Mouse (Mus musculus): ENCODE results near the gene Ube2ql1. TPM values are rescaled to one million over a fixed set of nuclear protein-coding genes. Genes with fewer than 3 reads are reported as not detected.

Ube2ql1 gene
- polyA plus RNA-seq, 1 experiment = 155 TPM

DNA sequence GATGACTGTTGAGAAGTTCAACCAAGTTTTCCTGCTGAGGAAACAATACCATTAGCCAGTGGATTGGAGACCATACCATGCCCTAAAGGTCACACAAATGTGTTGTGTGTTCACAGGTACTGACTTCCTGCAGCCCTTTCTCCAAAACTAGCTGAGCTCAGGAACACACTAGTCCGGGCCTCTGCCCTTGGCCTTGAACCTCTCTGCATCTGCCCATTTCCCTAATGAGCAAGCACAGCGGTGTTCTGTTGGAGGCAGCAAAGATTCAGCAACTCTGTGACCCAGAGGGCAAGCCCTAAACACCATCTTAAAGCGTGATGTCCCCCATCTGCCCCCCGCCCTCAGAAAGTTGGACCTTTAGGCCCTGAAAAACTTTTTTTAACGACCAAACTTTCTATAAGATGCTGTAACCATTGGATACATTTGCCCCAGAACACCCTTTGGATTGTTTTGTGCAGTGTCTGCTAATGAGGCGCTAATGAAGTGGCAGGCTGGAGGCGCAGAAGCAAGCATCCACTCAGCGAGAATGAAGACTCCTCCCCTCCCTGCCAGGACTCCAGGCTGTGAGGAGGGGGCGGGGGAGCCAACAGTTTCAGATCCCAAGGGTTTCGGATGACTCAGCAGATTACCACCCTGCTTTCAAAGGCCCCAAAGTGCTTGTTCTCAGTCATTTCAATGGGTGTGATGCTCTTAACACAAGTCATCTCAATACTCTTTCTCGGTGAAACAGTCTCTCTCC is 21.7 kb downstream of the Ube2ql1 start:
- peak in 1 of 2 experiments; percentile 50 for DNase-seq (ENCODE audit: extremely low spot score in 1 of 2, low spot score in 1 of 2)

- peak in 1 of 2 experiments; percentile 47 for DNase-seq (ENCODE audit: extremely low spot score in 1 of 2, low spot score in 1 of 2)
Measured at GRCm38 (mm10) chr13:69708236-69708635, 31.5 kb downstream of the Ube2ql1 start.

- no peak for DNase-seq (ENCODE audit: extremely low spot score in 1 of 2, low spot score in 1 of 2)
Measured at GRCm38 (mm10) chr13:69707496-69707895, 32.2 kb downstream of the Ube2ql1 start.

DNA sequence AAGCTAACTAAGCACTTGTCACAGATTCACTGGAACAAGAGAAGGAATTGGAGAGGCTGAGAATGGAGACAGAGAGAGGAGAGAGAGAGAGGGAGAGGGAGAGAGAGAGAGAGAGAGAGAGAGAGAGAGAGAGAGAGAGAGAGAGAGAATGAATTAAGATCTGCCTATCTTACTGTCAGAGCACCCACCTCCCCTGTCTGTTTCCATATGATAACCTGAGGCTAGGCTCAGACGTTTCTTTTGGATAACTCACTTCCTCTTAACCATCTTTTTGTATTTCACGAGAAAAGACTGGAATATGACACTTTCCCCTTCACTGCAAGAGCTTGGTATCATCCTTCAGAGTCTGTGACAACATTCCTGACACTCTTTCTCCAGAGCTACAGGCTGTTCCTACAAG is 32.8 kb downstream of the Ube2ql1 start:
- no peak for DNase-seq (ENCODE audit: extremely low spot score in 1 of 2, low spot score in 1 of 2)

GRCm38 (mm10) chr13:69703505-69703904 is 36.2 kb downstream of the Ube2ql1 start:
- no peak for DNase-seq (ENCODE audit: extremely low spot score in 1 of 2, low spot score in 1 of 2)

DNA sequence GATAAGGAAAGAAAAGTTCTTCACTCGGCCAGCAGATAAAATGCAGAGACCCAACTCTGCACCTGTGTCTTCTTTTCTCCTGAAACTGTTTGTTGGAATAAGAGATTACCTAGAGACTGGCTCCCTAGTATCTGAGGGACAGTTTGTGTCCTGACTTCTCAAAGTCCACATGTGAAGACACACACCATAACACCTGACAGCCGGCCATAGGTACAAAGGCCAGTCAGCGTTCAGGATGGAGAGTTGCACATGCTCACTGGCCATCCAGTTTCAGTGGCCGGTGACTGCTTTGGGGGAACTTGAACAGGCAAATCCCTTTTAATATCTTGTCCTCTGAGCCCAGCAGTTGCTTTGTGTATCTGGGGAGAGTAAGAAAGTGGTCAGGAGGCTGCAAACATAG is 38.3 kb downstream of the Ube2ql1 start:
- DNase-seq (ENCODE audit: extremely low spot score in 1 of 2, low spot score in 1 of 2) = no peak

DNA sequence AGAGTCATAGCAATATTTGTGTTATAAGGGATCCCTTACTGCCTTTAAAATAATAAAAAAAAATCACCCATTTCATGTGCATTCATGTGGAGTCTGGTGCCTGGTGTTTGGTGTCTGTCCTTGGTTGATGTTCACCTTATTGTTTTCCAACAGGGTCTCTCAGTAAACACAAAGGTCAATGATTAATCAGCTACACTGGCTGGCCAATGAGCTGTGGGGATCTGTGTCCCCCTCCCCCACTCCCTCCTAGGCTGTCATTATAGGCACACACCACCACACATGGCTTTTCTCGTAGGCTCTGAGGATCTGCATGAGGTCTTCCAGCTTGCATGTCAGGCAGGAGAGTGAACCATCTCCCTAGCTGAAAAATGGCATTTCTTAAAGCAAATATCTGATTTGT is 38.9 kb downstream of the Ube2ql1 start:
- no peak for DNase-seq (ENCODE audit: extremely low spot score in 1 of 2, low spot score in 1 of 2)

GRCm38 (mm10) chr13:69696333-69696991 is 43.2 kb downstream of the Ube2ql1 start:
- DNase-seq (ENCODE audit: extremely low spot score in 1 of 2, low spot score in 1 of 2) = peak; percentile 78 to 94

- peak; percentile 38 to 85 for DNase-seq (ENCODE audit: extremely low spot score in 1 of 2, low spot score in 1 of 2)
Measured at GRCm38 (mm10) chr13:69691074-69691473, 48.6 kb downstream of the Ube2ql1 start.

DNA sequence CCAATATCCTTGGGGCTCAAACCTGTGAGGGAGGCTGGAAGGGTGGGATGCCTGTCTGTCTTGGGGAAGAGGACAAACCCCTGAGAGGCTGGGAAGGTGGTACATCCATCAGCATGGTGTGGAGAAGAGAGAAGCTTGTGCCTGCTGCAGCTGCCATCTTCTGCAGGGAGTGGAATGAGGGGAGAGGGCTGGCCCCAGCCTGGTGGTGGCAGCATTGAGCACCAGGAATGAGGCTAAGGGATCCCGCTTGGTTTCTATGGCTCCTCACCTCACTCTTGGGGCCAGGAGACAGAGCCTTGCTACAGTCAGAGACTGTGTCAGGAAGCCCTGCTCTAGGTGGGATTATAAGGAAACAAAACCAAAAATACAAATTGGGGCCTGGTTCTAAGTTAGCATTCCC is 52.7 kb downstream of the Ube2ql1 start:
- DNase-seq (ENCODE audit: extremely low spot score in 1 of 2, low spot score in 1 of 2) = no peak

- no peak for DNase-seq (ENCODE audit: extremely low spot score in 1 of 2, low spot score in 1 of 2)
Measured at GRCm38 (mm10) chr13:69685406-69685818, 54.3 kb downstream of the Ube2ql1 start.

DNA sequence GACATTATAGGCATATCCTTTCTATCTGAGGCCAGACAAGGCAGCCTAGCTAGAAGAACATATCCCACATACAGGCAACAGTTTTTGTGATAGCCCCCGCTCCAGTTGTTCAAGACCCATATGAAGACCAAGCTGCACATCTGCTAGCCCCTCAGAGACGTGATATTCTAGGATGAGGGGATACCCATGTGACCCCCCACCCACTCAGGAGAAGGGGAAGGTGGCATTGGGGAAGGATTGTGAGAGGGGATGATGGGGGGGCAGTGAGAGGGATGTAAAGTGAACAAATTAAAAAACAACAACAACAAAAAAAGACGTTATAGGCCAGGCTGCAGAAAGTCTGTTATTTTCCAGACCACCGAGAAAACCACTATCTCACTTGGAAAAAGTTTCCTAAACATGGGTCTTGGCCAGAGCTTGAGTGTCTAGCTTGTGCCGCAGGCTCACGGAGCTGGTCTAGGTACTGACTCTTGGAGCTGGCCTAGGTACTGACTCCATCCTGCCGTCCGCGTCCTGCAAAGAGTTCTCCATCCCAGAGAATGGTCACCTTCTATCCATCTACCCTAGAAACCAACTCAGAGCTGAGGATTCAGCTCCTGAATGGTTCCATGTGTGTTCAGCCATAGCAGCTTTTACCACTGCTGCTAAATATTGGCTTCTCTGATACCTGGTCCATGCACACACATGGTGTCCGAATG is 65.6 kb downstream of the Ube2ql1 start:
- DNase-seq (ENCODE audit: extremely low spot score in 1 of 2, low spot score in 1 of 2) = no peak

DNA sequence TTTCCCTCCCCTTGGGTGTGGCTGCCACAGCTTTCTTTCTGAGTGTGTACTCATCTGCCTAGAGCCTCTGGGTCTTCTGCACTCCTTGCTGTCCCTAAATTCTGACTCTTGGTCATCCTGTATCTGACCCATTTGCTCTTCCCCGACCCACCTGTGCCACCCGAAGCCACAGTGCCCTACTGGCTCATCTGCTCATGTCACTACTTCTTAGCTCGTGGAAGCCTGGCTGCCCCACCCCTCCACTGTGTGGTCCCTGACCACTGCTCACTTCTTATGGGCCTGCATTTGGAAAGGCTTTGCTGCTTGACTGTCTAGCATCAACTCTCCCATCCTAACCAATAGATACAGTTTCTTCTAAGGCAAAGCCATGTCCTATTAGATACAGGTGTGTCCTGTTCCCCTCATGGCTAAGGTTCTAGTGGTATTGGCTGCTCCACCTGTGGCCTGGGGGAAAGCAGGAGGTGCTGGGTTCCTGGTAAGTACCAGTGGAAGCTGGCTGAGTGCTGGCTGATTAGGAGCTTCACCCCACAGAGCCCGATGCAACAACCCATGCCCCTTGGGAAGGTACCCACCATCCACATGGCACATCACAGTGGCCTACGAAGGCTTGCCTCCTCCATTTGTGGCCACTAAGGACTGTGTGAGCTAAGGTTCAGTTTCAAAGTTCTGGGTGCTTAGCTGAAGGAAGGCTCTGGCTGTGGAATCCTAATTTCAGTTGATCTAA is 66.3 kb downstream of the Ube2ql1 start:
- DNase-seq (ENCODE audit: extremely low spot score in 1 of 2, low spot score in 1 of 2) = no peak

GRCm38 (mm10) chr13:69672565-69672964 is 67.1 kb downstream of the Ube2ql1 start:
- DNase-seq (ENCODE audit: extremely low spot score in 1 of 2, low spot score in 1 of 2) = no peak

- DNase-seq (ENCODE audit: extremely low spot score in 1 of 2, low spot score in 1 of 2) = no peak
Measured at GRCm38 (mm10) chr13:69672121-69672520, 67.6 kb downstream of the Ube2ql1 start.

- DNase-seq (ENCODE audit: extremely low spot score in 1 of 2, low spot score in 1 of 2) = no peak
Measured at GRCm38 (mm10) chr13:69654508-69654907, 85.2 kb downstream of the Ube2ql1 start.

Other genes starting within 250 kb of the Ube2ql1 start
- 54.1 and 64.6 TPM in 2 replicates for gene Nsun2, start 206.1 kb downstream of the Ube2ql1 start, polyA plus RNA-seq (2012; rRNA removed)
- 24.7 and 25.7 TPM in 2 replicates for gene Tent4a, start 205.3 kb downstream of the Ube2ql1 start, polyA plus RNA-seq (2012; rRNA removed)
- gene Srd5a1, start 128.4 kb downstream of the Ube2ql1 start, polyA plus RNA-seq (2012; rRNA removed) = 10.4 and 11.9 TPM in 2 replicates
- gene Med10, start 62.5 kb upstream of the Ube2ql1 start, polyA plus RNA-seq (2012; rRNA removed) = 56.5 and 65.3 TPM in 2 replicates